ENCODE assay signal across 8 mouse cellular contexts in the genomic region with DNA sequence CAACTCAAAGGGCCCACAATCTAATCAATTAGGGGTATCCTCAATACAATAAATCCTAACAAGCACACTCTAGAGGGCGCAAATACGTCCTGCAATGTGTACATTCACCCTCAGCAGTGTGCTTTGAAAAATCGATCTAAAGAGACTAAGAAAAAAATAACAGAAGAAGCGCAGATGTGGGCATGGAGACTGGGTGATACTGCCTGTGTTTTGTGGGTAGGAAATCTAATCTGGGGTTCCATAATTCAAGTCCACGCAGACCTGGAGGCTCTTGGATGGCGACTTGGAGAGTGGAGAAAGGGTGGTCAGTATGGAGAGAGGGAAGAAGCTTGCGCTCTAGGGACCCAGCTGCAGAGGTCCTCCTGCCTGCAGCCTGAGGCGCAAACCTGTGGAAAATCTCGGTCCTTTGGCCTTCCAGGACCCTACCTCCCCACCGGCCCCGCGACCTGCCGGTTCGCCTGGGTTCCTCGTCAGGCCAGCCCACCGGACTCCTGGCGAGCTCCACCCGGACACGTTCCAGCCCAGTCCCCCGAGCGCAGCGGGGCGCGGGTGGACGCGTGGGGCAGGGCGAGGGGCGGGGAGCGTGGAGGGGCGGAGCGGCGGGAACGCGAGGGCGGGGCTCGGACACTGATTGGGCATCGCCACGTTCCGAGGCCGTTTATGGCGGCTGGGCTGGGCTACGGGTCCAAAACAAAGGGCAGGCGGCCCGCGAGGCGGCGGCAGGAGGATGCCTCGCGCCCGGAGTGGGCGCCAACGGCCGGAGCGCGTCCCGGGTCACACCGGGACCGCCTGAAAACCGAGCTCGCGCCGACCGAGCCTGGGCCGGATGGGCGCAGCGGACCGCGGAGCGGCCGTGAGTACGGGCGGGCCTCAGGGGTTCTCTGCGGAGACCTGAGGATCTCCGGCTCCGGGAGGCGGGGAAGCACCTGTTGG. TPM values are rescaled to one million over a fixed set of nuclear protein-coding genes. Genes with fewer than 3 reads are reported as not detected.
DNase-seq lines count a peak whose midpoint lies in the region; ATAC-seq and TF ChIP-seq lines count a peak whose summit lies in the region.

A gene (plus strand): TSS at position 186 of the 933 bp plus-strand sequence.

- TF ChIP-seq CTCF in ES-Bruce4 (IDR thresholded peaks at IDR 0.05; ENCODE audit: low read depth, low read length), result no peak
- TF ChIP-seq CTCF in lung, adult 2 months (IDR thresholded peaks at IDR 0.05; ENCODE audit: insufficient read depth, low read length), result no peak

- peak within 1 kb of the TSS; percentile 82 for H3K9ac ChIP-seq in ES-Bruce4 (ENCODE audit: low read depth, poor library complexity, severe bottlenecking)
- peak within 1 kb of the TSS; percentile 89 for H3K9ac ChIP-seq in forebrain, embryonic 13.5 days

- no peak for TF ChIP-seq EP300 in ES-Bruce4 (IDR thresholded peaks at IDR 0.05; ENCODE audit: insufficient read depth, low read depth, low read length)

- under 1% methylated on average over 66 of the region's 76 CpGs for WGBS in forebrain, embryonic 13.5 days
- under 1% methylated on average over 76 of the region's 76 CpGs for WGBS in large intestine, adult 2 months
- under 1% methylated on average over 76 of the region's 76 CpGs for WGBS in lung, adult 2 months

- no peaks in the 10 kb centered on the region for H3K9me3 ChIP-seq in ES-Bruce4 (replicated peaks; ENCODE audit: control insufficient read depth, insufficient read depth, low read length, poor library complexity, severe bottlenecking)
- no peaks in the 10 kb centered on the region; the same call in 1 of the 2 replicates for H3K9me3 ChIP-seq in forebrain, embryonic 13.5 days (replicated peaks)

- intact Hi-C loops in heart, postnatal 14 days (cut with DNase I), result no loop called here

- DNase-seq in c-Kit-positive CD71-positive TER-119-positive erythroid progenitor cells, embryonic 14.5 days (ENCODE audit: low spot score), result peak; percentile 31
- peak; percentile 90 to 91 for DNase-seq in heart, postnatal 14 days
- peak; percentile 35 for DNase-seq in large intestine, adult 2 months (ENCODE audit: low read depth, low spot score)
- peak; percentile 85 for DNase-seq in lung, adult 2 months
- peak; percentile 88 for DNase-seq in testis, postnatal 14 days (ENCODE audit: low spot score)

- H3K4me2 ChIP-seq in forebrain, embryonic 13.5 days, result peak within 1 kb of the TSS; percentile 75

- no peaks in the 10 kb centered on the region for H3K36me3 ChIP-seq in ES-Bruce4 (ENCODE audit: control insufficient read depth, insufficient read depth, low read length, poor library complexity, severe bottlenecking)
- peaks cover 26% of the 10 kb centered on the region for H3K36me3 ChIP-seq in forebrain, embryonic 13.5 days (ENCODE audit: poor library complexity, severe bottlenecking)

- TF ChIP-seq POLR2A in ES-Bruce4 (IDR thresholded peaks at IDR 0.05; ENCODE audit: insufficient read depth, low read length), result peak; percentile 31
- TF ChIP-seq POLR2A in lung, adult 2 months (IDR thresholded peaks at IDR 0.05; ENCODE audit: borderline replicate concordance, extremely low read depth, low read depth, low read length), result peak; percentile 37; the same call in 1 of the 2 replicates

- H3K27me3 ChIP-seq in ES-Bruce4 (ENCODE audit: control insufficient read depth, insufficient read depth, low read length, poor library complexity, severe bottlenecking), result no peaks in the 10 kb centered on the region
- no peaks in the 10 kb centered on the region for H3K27me3 ChIP-seq in forebrain, embryonic 13.5 days

- peak within 1 kb of the TSS; percentile 19; the same call in 1 of the 2 replicates for H3K27ac ChIP-seq in ES-Bruce4 (ENCODE audit: insufficient read depth, low read length)
- H3K27ac ChIP-seq in forebrain, embryonic 13.5 days, result peak within 1 kb of the TSS; percentile 95

- H3K4me3 ChIP-seq in ES-Bruce4 (ENCODE audit: low read depth, low read length), result peak within 1 kb of the TSS; percentile 72
- H3K4me3 ChIP-seq in forebrain, embryonic 13.5 days, result peak within 1 kb of the TSS; percentile 79
- peak within 1 kb of the TSS; percentile 86 for H3K4me3 ChIP-seq in lung, adult 2 months (replicated peaks; ENCODE audit: extremely low read depth, low read depth, low read length)

- ATAC-seq in forebrain, embryonic 13.5 days, result peak; percentile 96
- peak; percentile 56; the same call in 1 of the 2 replicates for ATAC-seq in neutrophil, adult 5-6 weeks (ENCODE audit: extremely low read depth, insufficient number of reproducible peaks, low FRiP score, poor library complexity, severe bottlenecking)

- peaks cover 4% of the 10 kb centered on the region for H3K4me1 ChIP-seq in ES-Bruce4 (ENCODE audit: control insufficient read depth, insufficient read depth, low read length)
- H3K4me1 ChIP-seq in forebrain, embryonic 13.5 days, result peaks cover 39% of the 10 kb centered on the region
- H3K4me1 ChIP-seq in lung, adult 2 months (ENCODE audit: control insufficient read depth, insufficient read depth, low read length), result no peaks in the 10 kb centered on the region

RNA-seq across cellular contexts. Expression of the gene that starts here (rescaled TPM):
- 6.9 and 11.0 TPM in 2 replicates for polyA plus RNA-seq in ES-Bruce4 (2011; ENCODE audit: insufficient read depth, insufficient read length, low read depth, missing spikeins)
- 145 and 151 TPM in 2 replicates for polyA plus RNA-seq in forebrain, embryonic 13.5 days (2015; fragmentation: Nextera tagmentation; extraction: Ambion mirVana)
- total RNA-seq in heart, postnatal 14 days (2021), result 1 to 10 TPM; 2.9 to 3.3 TPM
- 0.23 and 0.27 TPM in 2 replicates for polyA plus RNA-seq in large intestine, adult 2 months (2012; rRNA removed)
- polyA plus RNA-seq in lung, adult 2 months (2012; rRNA removed), result 1.2 and 2.2 TPM in 2 replicates
- 1.3 and 2.8 TPM in 2 replicates for total RNA-seq in neutrophil, adult 5-6 weeks (2017)

Comparison
In these comparisons a context has a peak if more than half of its experiments do, and no peak if none do; other contexts are left out.
1. Peak in every context shown above with its lines: DNase-seq, ATAC-seq, H3K4me3 ChIP-seq and H3K27ac ChIP-seq.
2. RNA of the gene that starts here (polyA plus RNA-seq): 145 to 151 TPM in forebrain, embryonic 13.5 days; 6.9 to 11.0 TPM in ES-Bruce4, 1.2 to 2.2 TPM in lung, adult 2 months and 0.23 to 0.27 TPM in large intestine, adult 2 months; every median in the first group is over 10 times any median in the second.
3. Peak in DNase-seq in large intestine, adult 2 months; RNA of the gene not detected or under 1 TPM.
4. DNase-seq: peak in every context shown above with its lines; median percentile 90 in heart, postnatal 14 days; 88 in testis, postnatal 14 days; 85 in lung, adult 2 months; 35 in large intestine, adult 2 months; 31 in c-Kit-positive CD71-positive TER-119-positive erythroid progenitor cells, embryonic 14.5 days.